Mouse (Mus musculus) hindbrain, postnatal 0 days (tissue): ENCODE data around the gene Ddx6. TPM values are rescaled to one million over a fixed set of nuclear protein-coding genes. Genes with fewer than 3 reads are reported as not detected.
A peak's percentile ranks its signal among the peaks of the same experiment; 100 is the strongest.

Experiments used
- ATAC-seq: fragments of 200-750 bp; cut with Nextera tagmentation; 2 replicates; pipeline ENCODE4 v1.8.0; 2017; ENCODE audit warnings: mild to moderate bottlenecking, moderate TSS enrichment, moderate library complexity
- DNase-seq: peaks from one replicate; pipeline ENCODE4 v3.0.0-alpha.2; 2015; ENCODE audit warnings: low spot score
- H3K27ac ChIP-seq: fragments of 300-500 bp; sonication (generic); 2 replicates; pipeline ENCODE4 v1.5.1; 2014; ENCODE audit warnings: mild to moderate bottlenecking
- H3K27me3 ChIP-seq: fragments of 300-500 bp; sonication (generic); 2 replicates; pipeline ENCODE4 v1.6.1; 2014; ENCODE audit warnings: low read length, mixed read lengths; ENCODE audit not compliant: insufficient read depth
- H3K36me3 ChIP-seq: fragments of 300-500 bp; sonication (generic); 2 replicates; pipeline ENCODE4 v1.6.1; 2014; ENCODE audit warnings: low read length, mixed read lengths; ENCODE audit not compliant: insufficient read depth
- H3K4me1 ChIP-seq: fragments of 300-500 bp; sonication (generic); 2 replicates; pipeline ENCODE4 v1.6.1; 2014; ENCODE audit warnings: antibody characterized with exemption, low read length, mixed read lengths; ENCODE audit not compliant: insufficient read depth
- H3K4me2 ChIP-seq: fragments of 300-500 bp; sonication (generic); 2 replicates; pipeline ENCODE4 v1.6.1; 2014; ENCODE audit warnings: low read depth, mild to moderate bottlenecking, low read length, moderate library complexity, mixed read lengths
- H3K4me3 ChIP-seq: fragments of 300-500 bp; sonication (generic); 2 replicates; pipeline ENCODE4 v1.5.1; 2014; ENCODE audit warnings: low read length
- H3K9ac ChIP-seq: fragments of 300-500 bp; sonication (generic); replicated peaks from 2 replicates; pipeline ENCODE4 v1.6.1; 2014; ENCODE audit warnings: mild to moderate bottlenecking, low read length, moderate library complexity, mixed read lengths
- H3K9me3 ChIP-seq: fragments of 300-500 bp; sonication (generic); 2 replicates; pipeline ENCODE4 v1.6.1; 2016; ENCODE audit warnings: low read length, mixed read lengths
- CTCF ChIP-seq: IDR thresholded peaks from 2 replicates; pipeline ENCODE4 v1.5.1; 2016; ENCODE audit warnings: antibody characterized with exemption, control low read depth, low read depth
- WGBS: fragments of 180-500 bp; shearing (Covaris S2); extraction: QIAGEN DNeasy Blood & Tissue Kit; methylation state at CpG from one replicate; pipeline ENCODE4 v1.1.7; 2014; 5-methylcytosine and 5-hydroxymethylcytosine counted together
- polyA plus RNA-seq: library from polyadenylated mRNA; unstranded; fragments of >200 nt; fragmentation: Nextera tagmentation; extraction: Ambion mirVana; gene quantifications from 2 replicates; pipeline ENCODE4 v1.2.1, GENCODE M21; 2015
- total RNA-seq: library from RNA; depleted of rRNA; stranded (reverse); fragments of >200 nt; gene quantifications from 2 replicates; pipeline ENCODE4 v1.2.3, GENCODE M21; 2014; rRNA removed

The Ddx6 gene
- total RNA-seq (52.9 and 56.2 TPM in 2 replicates), polyA plus RNA-seq (22.3 and 22.7 TPM in 2 replicates)

- Histone ChIP-seq H3K27ac (peak within 1 kb of the TSS; percentile 100), H3K9me3 (no peaks in the 10 kb centered on the region), H3K36me3 (no peaks in the 10 kb centered on the region), H3K9ac (peak within 1 kb of the TSS; percentile 100), H3K4me1 (0 out of 2 replicates have a peak, but pooled peaks cover 5% of the 10 kb centered on the region), H3K4me3 (peak within 1 kb of the TSS; percentile 94), H3K27me3 (no peaks in the 10 kb centered on the region), H3K4me2 (peak within 1 kb of the TSS; percentile 90)
- no peak for TF ChIP-seq CTCF
- DNase-seq, result peak; percentile 87
- peak; percentile 84 for ATAC-seq
- WGBS, result under 1% methylated on average over 59 of the region's 80 CpGs
Observed at GRCm38 (mm10) chr9:44604779-44605615, at the start of gene Ddx6. Ddx6 (plus strand) TSS chr9:44604892.

- Histone ChIP-seq H3K27me3 (no peaks in the 10 kb centered on the region), H3K4me1 (no peaks in the 10 kb centered on the region), H3K9ac (no peak within 1 kb of the TSS), H3K4me3 (no peak within 1 kb of the TSS), H3K9me3 (no peaks in the 10 kb centered on the region), H3K36me3 (no peaks in the 10 kb centered on the region), H3K4me2 (no peak within 1 kb of the TSS), H3K27ac (no peak within 1 kb of the TSS)
- WGBS, result 41% methylated on average over 4 of the region's 4 CpGs
- no peak for ATAC-seq
- no peak for TF ChIP-seq CTCF
- DNase-seq, result peak; percentile 17
Observed at GRCm38 (mm10) chr9:44561597-44561996, 43.1 kb upstream of the Ddx6 start, which contains the start of gene Cxcr5. Cxcr5 (minus strand) TSS chr9:44561877.

DNA sequence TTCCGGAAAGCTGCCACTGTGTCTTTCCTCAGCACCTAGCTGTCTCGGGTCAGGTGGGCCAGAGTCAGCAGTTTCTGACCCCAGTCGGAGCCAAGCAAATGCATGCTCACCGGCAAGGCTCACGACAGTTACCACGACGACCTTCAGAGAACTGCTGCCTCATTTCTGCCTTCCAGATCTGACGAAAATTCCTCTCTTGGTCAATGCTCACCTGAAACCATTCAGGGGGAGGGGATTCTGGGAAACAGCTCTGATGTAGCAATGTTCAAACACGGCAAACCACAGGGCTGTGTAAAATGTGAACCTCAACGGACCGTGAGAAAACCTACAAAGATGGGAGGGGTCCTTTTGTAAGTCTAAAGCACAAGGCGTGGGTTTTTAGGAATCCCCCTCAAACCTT is 41.8 kb upstream of the Ddx6 start:
- Histone ChIP-seq H3K4me3 (no peak overlapping the region), H3K36me3 (no peaks in the 10 kb centered on the region), H3K9me3 (no peaks in the 10 kb centered on the region), H3K9ac (no peak overlapping the region), H3K4me2 (no peak overlapping the region), H3K27me3 (no peaks in the 10 kb centered on the region), H3K27ac (no peak overlapping the region), H3K4me1 (no peaks in the 10 kb centered on the region)
- 50% methylated on average over 12 of the region's 12 CpGs for WGBS
- no peak for ATAC-seq
- DNase-seq, result no peak
- TF ChIP-seq CTCF, result no peak

GRCm38 (mm10) chr9:44565367-44565766 is 39.3 kb upstream of the Ddx6 start:
- Histone ChIP-seq H3K36me3 (no peaks in the 10 kb centered on the region), H3K4me3 (no peak overlapping the region), H3K9ac (no peak overlapping the region), H3K27me3 (no peaks in the 10 kb centered on the region), H3K27ac (no peak overlapping the region), H3K4me1 (no peaks in the 10 kb centered on the region), H3K4me2 (no peak overlapping the region), H3K9me3 (no peaks in the 10 kb centered on the region)
- ATAC-seq (peak; percentile 79), DNase-seq (peak; percentile 53)
- WGBS, result 17% methylated on average over 6 of the region's 6 CpGs
- no peak for TF ChIP-seq CTCF

DNA sequence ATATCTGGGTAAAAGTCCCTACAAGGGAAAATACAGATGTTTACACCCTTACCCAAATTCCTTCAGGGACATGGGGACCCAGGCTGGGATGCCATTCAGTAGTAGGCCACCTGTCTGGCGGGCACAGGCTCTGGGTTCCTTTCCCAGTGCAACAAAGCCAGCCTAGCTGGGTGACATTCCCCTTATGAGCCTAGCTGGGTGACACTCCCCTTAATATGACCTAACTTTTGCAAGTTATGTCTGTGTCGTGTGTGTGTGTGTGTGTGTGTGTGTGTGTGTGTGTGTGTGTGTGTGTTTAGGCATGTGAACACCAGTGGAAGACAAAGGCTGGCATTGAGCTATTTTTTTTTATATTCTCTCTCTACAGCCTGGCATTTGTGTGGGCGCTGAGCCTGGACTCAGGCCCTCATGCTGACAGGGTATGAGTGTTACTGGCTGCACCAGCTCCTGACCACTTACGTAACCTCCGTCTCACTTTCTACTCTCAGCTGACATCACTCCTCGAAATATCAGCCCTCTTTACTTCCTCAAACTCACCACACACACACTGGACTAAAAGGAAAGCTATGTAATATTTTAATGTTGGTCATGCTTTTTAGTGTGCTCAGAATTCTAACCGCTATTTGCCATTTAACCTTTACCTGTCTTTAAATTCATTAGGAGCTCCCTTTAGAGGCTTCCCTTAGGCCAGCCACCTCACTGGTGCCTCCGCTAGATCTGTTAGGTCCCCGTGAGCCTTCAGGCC is 37.2 kb upstream of the Ddx6 start:
- no peaks in the 10 kb centered on the region for H3K4me1 ChIP-seq
- TF ChIP-seq CTCF, result no peak
- no peaks in the 10 kb centered on the region for H3K9me3 ChIP-seq
- ATAC-seq, result no peak
- DNase-seq, result no peak
- H3K27ac ChIP-seq, result no peak overlapping the region
- H3K36me3 ChIP-seq, result no peaks in the 10 kb centered on the region
- H3K27me3 ChIP-seq, result no peaks in the 10 kb centered on the region
- 70% methylated on average over 9 of the region's 9 CpGs for WGBS
- H3K4me2 ChIP-seq, result no peak overlapping the region
- no peak overlapping the region for H3K9ac ChIP-seq
- H3K4me3 ChIP-seq, result no peak overlapping the region

DNA sequence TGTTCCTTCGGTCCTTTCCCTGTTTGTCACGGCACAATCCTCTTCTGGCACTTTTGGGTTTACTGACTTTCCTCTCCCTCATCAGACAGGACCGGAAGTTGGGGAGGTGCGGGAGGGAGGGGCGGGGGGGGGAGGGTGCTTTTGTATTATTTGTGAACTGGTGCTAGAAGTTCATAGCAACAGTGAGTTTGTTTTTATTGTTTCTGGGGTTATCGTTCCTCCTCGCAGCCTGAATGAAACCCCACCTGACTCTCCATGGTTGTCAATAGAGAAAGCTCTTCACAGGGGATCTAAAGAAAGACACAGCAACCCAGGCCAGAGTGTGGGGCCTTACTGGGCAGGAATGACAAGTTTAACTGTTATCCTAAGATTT is 36.6 kb upstream of the Ddx6 start:
- ATAC-seq (no peak), DNase-seq (no peak)
- no peaks in the 10 kb centered on the region for H3K27me3 ChIP-seq
- H3K9ac ChIP-seq, result no peak overlapping the region
- no peaks in the 10 kb centered on the region for H3K36me3 ChIP-seq
- 26% methylated on average over 7 of the region's 7 CpGs for WGBS
- H3K9me3 ChIP-seq, result no peaks in the 10 kb centered on the region
- no peak for TF ChIP-seq CTCF
- H3K4me2 ChIP-seq, result no peak overlapping the region
- H3K4me1 ChIP-seq, result no peaks in the 10 kb centered on the region
- H3K27ac ChIP-seq, result no peak overlapping the region
- no peak overlapping the region for H3K4me3 ChIP-seq
